Mouse (Mus musculus): Measurements from ENCODE around the gene Wfs1.

Gene Wfs1

DNA sequence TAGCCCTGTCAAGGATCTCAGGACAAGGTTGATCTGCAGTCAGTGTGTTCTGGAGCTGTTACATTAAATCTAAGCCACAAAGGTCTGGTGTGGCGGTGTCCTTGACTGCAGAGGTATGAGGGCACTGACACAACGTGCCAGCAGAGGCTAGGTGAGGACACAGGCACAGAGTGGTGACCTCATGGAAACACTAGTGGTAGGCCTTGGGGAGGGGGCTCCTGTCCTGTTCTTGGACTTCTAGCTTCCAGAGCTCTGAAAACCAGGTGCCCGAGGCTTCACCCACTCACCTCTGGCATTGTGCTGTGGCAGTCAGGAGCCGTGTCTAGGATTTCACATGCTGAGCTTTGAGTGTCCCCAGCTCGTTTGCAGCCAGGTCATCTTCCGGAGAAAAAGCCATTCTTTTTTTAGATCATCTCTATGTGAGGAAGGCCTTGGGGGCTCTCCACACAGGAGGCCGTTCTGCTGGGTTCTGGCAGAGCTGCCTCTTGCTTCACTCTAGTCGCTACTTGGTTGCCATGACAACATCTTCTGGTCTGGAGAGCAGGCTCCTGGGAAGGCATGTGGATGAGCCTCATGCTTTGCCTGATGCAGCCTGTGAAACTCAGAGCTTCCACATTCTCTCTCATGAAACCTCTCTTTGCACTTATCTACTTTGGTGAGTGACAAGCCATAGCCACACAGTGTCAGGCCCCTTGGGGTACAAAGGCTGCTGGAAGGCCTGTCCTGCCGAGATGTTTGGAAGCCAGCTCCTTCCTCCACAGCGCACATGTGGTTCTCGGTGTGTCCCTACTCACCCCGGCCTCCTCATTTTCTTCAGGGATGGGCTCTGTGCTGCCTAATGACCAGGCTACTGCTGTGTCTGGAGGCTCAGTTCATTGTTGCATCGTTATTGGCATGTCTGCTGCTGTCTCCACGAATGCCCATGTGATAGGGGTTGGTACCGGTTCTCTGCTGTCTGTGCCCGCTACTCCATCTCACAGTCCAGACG is 53.2 kb downstream of the Wfs1 start:
- in situ Hi-C loops (cut with MboI, MseI) = no loop called here

- in situ Hi-C loops (cut with MboI, MseI) = no loop called here
Measured at GRCm38 (mm10) chr5:36933383-36933782, 55.6 kb downstream of the Wfs1 start.

- in situ Hi-C loops (cut with MboI, MseI) = no loop called here
Measured at GRCm38 (mm10) chr5:36929376-36929775, 59.6 kb downstream of the Wfs1 start.

DNA sequence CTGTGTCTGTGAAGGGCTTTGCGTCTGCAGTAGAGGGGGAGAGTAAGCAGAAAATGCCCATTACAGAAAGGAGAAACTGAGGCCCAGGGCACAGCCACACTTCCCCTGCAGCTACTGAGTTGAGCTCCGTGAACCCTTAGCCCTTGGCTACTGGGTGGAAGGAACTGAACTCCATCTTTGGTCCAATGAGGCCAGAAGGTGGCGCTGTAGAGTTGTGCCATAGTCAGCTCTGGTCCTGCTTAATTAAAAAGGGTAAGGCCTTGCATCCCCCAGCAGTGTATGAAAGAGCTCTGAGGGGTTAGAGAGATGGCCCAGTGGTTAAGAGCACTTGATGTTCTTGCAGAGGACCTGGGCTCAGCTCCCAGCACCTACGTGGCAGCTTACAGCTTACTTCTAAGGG is 60.3 kb downstream of the Wfs1 start:
- in situ Hi-C loops (cut with MboI, MseI) = no loop called here

DNA sequence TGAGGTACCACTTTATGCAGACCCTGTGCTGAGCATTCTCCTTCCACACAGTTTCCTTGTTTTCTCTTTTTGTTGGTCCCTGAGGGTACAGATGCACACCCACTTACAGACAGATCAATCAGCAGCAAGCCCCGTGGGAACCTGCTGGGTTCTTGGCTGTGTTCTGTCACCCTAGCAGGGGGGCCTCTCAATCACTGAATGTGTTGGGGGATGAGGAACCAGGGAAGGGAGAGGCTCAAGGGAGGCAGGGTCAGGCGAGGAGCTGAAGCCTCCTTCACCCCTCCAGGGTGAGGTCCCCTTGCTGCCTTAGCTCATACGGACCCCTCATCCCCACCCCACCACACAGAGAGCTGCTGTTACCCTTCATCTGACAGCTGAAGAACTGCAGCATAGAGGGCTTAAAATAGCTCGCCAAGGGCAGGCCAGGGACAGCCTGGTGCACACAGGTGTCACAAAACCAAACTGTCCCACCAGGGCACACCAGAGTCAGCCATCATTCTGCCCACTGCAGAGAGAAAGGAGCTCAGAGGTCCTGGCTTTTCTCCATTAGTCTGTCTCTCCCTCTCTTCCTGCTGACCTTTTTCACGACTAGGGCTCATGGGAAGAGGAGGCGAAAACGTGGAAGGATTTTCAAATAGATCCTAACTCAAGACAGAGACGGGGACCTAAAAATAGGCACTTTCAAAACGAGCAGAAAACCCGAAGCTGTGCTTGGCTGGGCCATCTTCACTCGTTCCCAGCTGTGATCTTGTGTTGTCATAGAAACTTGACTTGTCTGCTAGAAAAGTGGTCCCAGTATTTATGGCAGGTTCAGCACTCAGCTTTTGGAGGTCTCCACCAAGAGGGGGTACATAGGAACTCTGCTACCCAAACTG is 64.9 kb downstream of the Wfs1 start:
- in situ Hi-C loops (cut with MboI, MseI) = no loop called here

- in situ Hi-C loops (cut with MboI, MseI) = no loop called here
Measured at GRCm38 (mm10) chr5:36922811-36923210, 66.2 kb downstream of the Wfs1 start.

- in situ Hi-C loops (cut with MboI, MseI) = no loop called here
Measured at GRCm38 (mm10) chr5:36921871-36922270, 67.1 kb downstream of the Wfs1 start.

- in situ Hi-C loops (cut with MboI, MseI) = no loop called here
Measured at GRCm38 (mm10) chr5:36920072-36920471, 68.9 kb downstream of the Wfs1 start.

DNA sequence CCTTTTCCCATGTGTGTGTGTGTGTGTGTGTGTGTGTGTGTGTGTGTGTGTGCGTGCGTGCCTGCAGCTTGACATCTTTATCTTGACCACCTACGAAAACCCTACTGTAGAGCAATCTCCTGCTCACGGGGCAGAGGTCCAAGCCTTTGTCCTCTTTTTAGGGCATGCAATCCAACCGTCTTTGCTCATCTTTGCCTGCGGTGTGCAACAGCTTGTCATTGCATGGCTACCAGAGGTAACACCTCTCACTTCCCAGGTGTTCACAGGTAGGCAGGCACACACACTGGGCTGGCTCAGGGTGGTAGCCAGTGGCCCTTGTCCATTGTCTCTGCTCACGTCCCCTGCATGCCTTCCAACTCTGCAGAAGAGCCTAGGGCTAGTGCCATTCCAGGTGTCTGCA is 71.0 kb downstream of the Wfs1 start:
- in situ Hi-C loops (cut with MboI, MseI) = no loop called here

- in situ Hi-C loops (cut with MboI, MseI) = no loop called here
Measured at GRCm38 (mm10) chr5:36917245-36917644, 71.8 kb downstream of the Wfs1 start.

DNA sequence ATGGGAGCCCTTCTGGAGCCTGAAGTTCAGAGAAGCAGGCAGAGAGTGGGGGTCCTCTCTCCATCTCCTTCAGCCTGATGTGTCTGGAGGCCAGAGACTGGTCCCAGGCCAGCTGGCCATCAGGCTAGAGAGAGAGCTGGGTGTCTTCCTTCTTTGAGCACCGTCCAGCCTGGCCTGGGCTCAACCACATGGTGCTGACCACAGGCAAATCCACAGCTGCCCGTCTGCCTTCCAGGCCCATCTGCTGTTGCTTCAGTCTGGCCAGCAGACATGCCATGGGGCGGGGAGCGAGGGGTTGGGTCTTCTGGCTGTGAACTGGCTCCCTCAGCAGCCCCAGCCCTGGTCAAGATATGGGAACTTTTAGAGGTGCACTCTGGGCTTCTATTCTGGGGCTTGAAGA is 72.4 kb downstream of the Wfs1 start:
- in situ Hi-C loops (cut with MboI, MseI) = no loop called here

Data from regulatory T cell (primary cell).